Mouse (Mus musculus): ENCODE measurements around the gene Col4a2.
A peak's percentile ranks its signal among the peaks of the same experiment; 100 is the strongest.

Gene Col4a2

GRCm38 (mm10) chr8:11414304-11414703 is 101.7 kb downstream of the Col4a2 start:
- DNase-seq (ENCODE audit: low spot score in 2 of 2) = peak; percentile 45 to 63

GRCm38 (mm10) chr8:11415089-11415488 is 102.5 kb downstream of the Col4a2 start:
- DNase-seq (ENCODE audit: low spot score in 2 of 2) = no peak

GRCm38 (mm10) chr8:11417762-11418161 is 105.2 kb downstream of the Col4a2 start:
- no peak for DNase-seq (ENCODE audit: low spot score in 2 of 2)

- DNase-seq (ENCODE audit: low spot score in 2 of 2) = peak; percentile 70 to 77
Observed at GRCm38 (mm10) chr8:11419232-11419631, 106.6 kb downstream of the Col4a2 start.

GRCm38 (mm10) chr8:11419645-11420044 is 107.0 kb downstream of the Col4a2 start:
- DNase-seq (ENCODE audit: low spot score in 2 of 2) = peak in 1 of 2 experiments; percentile 53

- DNase-seq (ENCODE audit: low spot score in 2 of 2) = no peak
Observed at GRCm38 (mm10) chr8:11421105-11421504, 108.5 kb downstream of the Col4a2 start.

GRCm38 (mm10) chr8:11421968-11422367 is 109.4 kb downstream of the Col4a2 start:
- no peak for DNase-seq (ENCODE audit: low spot score in 2 of 2)

- DNase-seq (ENCODE audit: low spot score in 2 of 2) = no peak
Observed at GRCm38 (mm10) chr8:11423091-11423490, 110.5 kb downstream of the Col4a2 start.

GRCm38 (mm10) chr8:11430688-11431087 is 118.1 kb downstream of the Col4a2 start:
- no peak for DNase-seq (ENCODE audit: low spot score in 2 of 2)

GRCm38 (mm10) chr8:11437862-11438261 is 125.3 kb downstream of the Col4a2 start:
- no peak for DNase-seq (ENCODE audit: low spot score in 2 of 2)

- DNase-seq (ENCODE audit: low spot score in 2 of 2) = no peak
Observed at GRCm38 (mm10) chr8:11441291-11441690, 128.7 kb downstream of the Col4a2 start.

GRCm38 (mm10) chr8:11443611-11444010 is 131.0 kb downstream of the Col4a2 start:
- no peak for DNase-seq (ENCODE audit: low spot score in 2 of 2)

- no peak for DNase-seq (ENCODE audit: low spot score in 2 of 2)
Observed at GRCm38 (mm10) chr8:11444216-11444615, 131.6 kb downstream of the Col4a2 start.

GRCm38 (mm10) chr8:11445790-11446189 is 133.2 kb downstream of the Col4a2 start:
- DNase-seq (ENCODE audit: low spot score in 2 of 2) = no peak

GRCm38 (mm10) chr8:11447910-11448570 is 135.4 kb downstream of the Col4a2 start:
- DNase-seq (ENCODE audit: low spot score in 2 of 2) = no peak

- peak in 1 of 2 experiments; percentile 32 for DNase-seq (ENCODE audit: low spot score in 2 of 2)
Observed at GRCm38 (mm10) chr8:11450184-11451113, 137.8 kb downstream of the Col4a2 start.

GRCm38 (mm10) chr8:11452152-11452551 is 139.5 kb downstream of the Col4a2 start:
- no peak for DNase-seq (ENCODE audit: low spot score in 2 of 2)

- no peak for DNase-seq (ENCODE audit: low spot score in 2 of 2)
Observed at GRCm38 (mm10) chr8:11452559-11452958, 140.0 kb downstream of the Col4a2 start.

- DNase-seq (ENCODE audit: low spot score in 2 of 2) = no peak
Observed at GRCm38 (mm10) chr8:11452974-11453373, 140.4 kb downstream of the Col4a2 start.

GRCm38 (mm10) chr8:11454228-11454627 is 141.6 kb downstream of the Col4a2 start:
- no peak for DNase-seq (ENCODE audit: low spot score in 2 of 2)

GRCm38 (mm10) chr8:11457278-11457677 is 144.7 kb downstream of the Col4a2 start:
- DNase-seq (ENCODE audit: low spot score in 2 of 2) = no peak

GRCm38 (mm10) chr8:11457981-11458836 is 145.6 kb downstream of the Col4a2 start:
- no peak for DNase-seq (ENCODE audit: low spot score in 2 of 2)

Measured in frontal cortex, postnatal 10 days (tissue).